Mouse (Mus musculus) heart, embryonic 13.5 days (tissue): ENCODE data around the gene Aldh3a2. TPM values are rescaled to one million over a fixed set of nuclear protein-coding genes. Genes with fewer than 3 reads are reported as not detected.
"Not testable (repeated sequence)": the region's sequence is repeated elsewhere in the genome, so short reads cannot be mapped to it uniquely, and the experiment has no call there.

Source experiments
- ATAC-seq: fragments of 200-750 bp; cut with Nextera tagmentation; 2 replicates; pipeline ENCODE4 v1.8.0; 2017; ENCODE audit warnings: moderate TSS enrichment; ENCODE audit not compliant: insufficient number of reproducible peaks, low FRiP score, low TSS enrichment; ENCODE audit errors: extremely low read depth
- H3K27ac ChIP-seq: fragments of 300-500 bp; sonication (generic); replicated peaks from 2 replicates; pipeline ENCODE4 v1.5.1; 2015; ENCODE audit warnings: moderate library complexity, mild to moderate bottlenecking, inconsistent platforms
- H3K27me3 ChIP-seq: fragments of 300-500 bp; sonication (generic); replicated peaks from 2 replicates; pipeline ENCODE4 v1.6.1; 2015; ENCODE audit warnings: mild to moderate bottlenecking, inconsistent platforms
- H3K36me3 ChIP-seq: fragments of 300-500 bp; sonication (generic); 2 replicates; pipeline ENCODE4 v1.6.1; 2015; ENCODE audit warnings: mild to moderate bottlenecking, inconsistent platforms
- H3K4me1 ChIP-seq: fragments of 300-500 bp; sonication (generic); 2 replicates; pipeline ENCODE4 v1.6.1; 2015; ENCODE audit warnings: inconsistent platforms
- H3K4me2 ChIP-seq: fragments of 300-500 bp; sonication (generic); 2 replicates; pipeline ENCODE4 v1.6.1; 2015; ENCODE audit warnings: inconsistent platforms, mild to moderate bottlenecking, moderate library complexity
- H3K4me3 ChIP-seq: fragments of 300-500 bp; sonication (generic); 2 replicates; pipeline ENCODE4 v1.5.1; 2015; ENCODE audit warnings: moderate library complexity, mild to moderate bottlenecking, inconsistent platforms
- H3K9ac ChIP-seq: fragments of 300-500 bp; sonication (generic); 2 replicates; pipeline ENCODE4 v1.6.1; 2015; ENCODE audit warnings: inconsistent platforms, mild to moderate bottlenecking, moderate library complexity
- H3K9me3 ChIP-seq: fragments of 300-500 bp; sonication (generic); 2 replicates; pipeline ENCODE4 v1.6.1; 2016; ENCODE audit warnings: inconsistent platforms
- WGBS: fragments of 180-500 bp; shearing (Covaris S2); methylation state at CpG from one replicate; pipeline ENCODE4 v1.1.7; 2015; ENCODE audit warnings: mixed read lengths; 5-methylcytosine and 5-hydroxymethylcytosine counted together
- polyA plus RNA-seq: library from polyadenylated mRNA; unstranded; fragments of >200 nt; fragmentation: Nextera tagmentation; extraction: Ambion mirVana; gene quantifications from 2 replicates; pipeline ENCODE4 v1.2.1, GENCODE M21; 2015

Gene Aldh3a2
- polyA plus RNA-seq, result 26.0 and 26.9 TPM in 2 replicates

GRCm38 (mm10) chr11:61266551-61267533, at the start of gene Aldh3a2:
Gene Aldh3a2 (minus strand): TSS chr11:61267464.
- Histone ChIP-seq H3K27ac (peak within 1 kb of the TSS; percentile 90), H3K36me3 (peaks cover 32% of the 10 kb centered on the region), H3K4me1 (peaks cover 11% of the 10 kb centered on the region), H3K27me3 (no peaks in the 10 kb centered on the region), H3K9ac (peak within 1 kb of the TSS; percentile 89), H3K9me3 (no peaks in the 10 kb centered on the region), H3K4me2 (peak within 1 kb of the TSS; percentile 75), H3K4me3 (peak within 1 kb of the TSS; percentile 66)
- ATAC-seq, result peak; percentile 97
- WGBS, result under 1% methylated on average over 57 of the region's 58 CpGs

GRCm38 (mm10) chr11:61316864-61317263, 49.6 kb upstream of the Aldh3a2 start:
- WGBS, result 34% methylated on average over 2 of the region's 2 CpGs
- no peaks in the 10 kb centered on the region for H3K9me3 ChIP-seq
- no peaks in the 10 kb centered on the region for H3K36me3 ChIP-seq
- ATAC-seq, result no peak
- peaks cover 44% of the 10 kb centered on the region for H3K4me1 ChIP-seq
- H3K9ac ChIP-seq, result no peak overlapping the region
- H3K27ac ChIP-seq, result no peak overlapping the region
- no peak overlapping the region for H3K4me3 ChIP-seq
- H3K27me3 ChIP-seq, result 0 out of 2 replicates have a peak, but pooled peaks cover 3% of the 10 kb centered on the region
- no peak overlapping the region for H3K4me2 ChIP-seq

GRCm38 (mm10) chr11:61310321-61310720, 43.1 kb upstream of the Aldh3a2 start:
- no peaks in the 10 kb centered on the region for H3K27me3 ChIP-seq
- H3K9ac ChIP-seq, result no peak overlapping the region
- peaks cover 5% of the 10 kb centered on the region for H3K9me3 ChIP-seq
- no peaks in the 10 kb centered on the region for H3K36me3 ChIP-seq
- no peak overlapping the region for H3K4me3 ChIP-seq
- no peak overlapping the region for H3K4me2 ChIP-seq
- ATAC-seq, result no peak
- WGBS, result 63% methylated on average over 7 of the region's 7 CpGs
- H3K4me1 ChIP-seq, result peaks cover 12% of the 10 kb centered on the region
- H3K27ac ChIP-seq, result no peak overlapping the region

GRCm38 (mm10) chr11:61309831-61310230, 42.6 kb upstream of the Aldh3a2 start:
- peaks cover 9% of the 10 kb centered on the region for H3K9me3 ChIP-seq
- no peak overlapping the region for H3K27ac ChIP-seq
- ATAC-seq, result no peak
- H3K36me3 ChIP-seq, result no peaks in the 10 kb centered on the region
- no peaks in the 10 kb centered on the region for H3K27me3 ChIP-seq
- 66% methylated on average over 12 of the region's 12 CpGs for WGBS
- H3K4me1 ChIP-seq, result peaks cover 12% of the 10 kb centered on the region
- H3K9ac ChIP-seq, result no peak overlapping the region
- no peak overlapping the region for H3K4me3 ChIP-seq
- H3K4me2 ChIP-seq, result no peak overlapping the region

GRCm38 (mm10) chr11:61307795-61308194, 40.5 kb upstream of the Aldh3a2 start:
- H3K9ac ChIP-seq, result peak overlapping the region; percentile 11; the same call in 1 of the 2 replicates
- H3K36me3 ChIP-seq, result no peaks in the 10 kb centered on the region
- peak overlapping the region; percentile 27 for H3K4me2 ChIP-seq
- 39% methylated on average over 7 of the region's 7 CpGs for WGBS
- H3K27me3 ChIP-seq, result no peaks in the 10 kb centered on the region
- H3K4me1 ChIP-seq, result no peaks in the 10 kb centered on the region
- no peak for ATAC-seq
- no peak overlapping the region for H3K27ac ChIP-seq
- peaks cover 9% of the 10 kb centered on the region for H3K9me3 ChIP-seq
- no peak overlapping the region for H3K4me3 ChIP-seq

- ATAC-seq, result no peak
- WGBS, result 74% methylated on average over 4 of the region's 4 CpGs
Measured at GRCm38 (mm10) chr11:61305377-61305776, 38.1 kb upstream of the Aldh3a2 start.

GRCm38 (mm10) chr11:61304535-61304934, 37.3 kb upstream of the Aldh3a2 start:
- not testable (repeated sequence) for H3K4me3 ChIP-seq, H3K27me3 ChIP-seq, H3K27ac ChIP-seq, H3K9ac ChIP-seq, H3K4me2 ChIP-seq, ATAC-seq, H3K36me3 ChIP-seq, H3K9me3 ChIP-seq
- WGBS, result 92% methylated on average over 6 of the region's 10 CpGs
- peaks cover 16% of the 10 kb centered on the region for H3K4me1 ChIP-seq

More at GRCm38 (mm10) chr11:61305377-61305776, 38.1 kb upstream of the Aldh3a2 start:
- Histone ChIP-seq H3K9ac (no peak overlapping the region), H3K27me3 (no peaks in the 10 kb centered on the region), H3K4me2 (no peak overlapping the region), H3K36me3 (no peaks in the 10 kb centered on the region), H3K4me1 (peaks cover 8% of the 10 kb centered on the region), H3K27ac (no peak overlapping the region), H3K9me3 (peaks cover 9% of the 10 kb centered on the region), H3K4me3 (no peak overlapping the region)

GRCm38 (mm10) chr11:61300716-61301392, 33.6 kb upstream of the Aldh3a2 start:
- Histone ChIP-seq H3K4me1 (peaks cover 24% of the 10 kb centered on the region), H3K36me3 (no peaks in the 10 kb centered on the region), H3K9ac (peak overlapping the region; percentile 66; the same call in 1 of the 2 replicates), H3K9me3 (peaks cover 10% of the 10 kb centered on the region), H3K4me2 (peak overlapping the region; percentile 64), H3K27me3 (no peaks in the 10 kb centered on the region), H3K4me3 (peak overlapping the region; percentile 27), H3K27ac (no peak overlapping the region)
- WGBS, result 19% methylated on average over 12 of the region's 16 CpGs
- ATAC-seq, result no peak; the same call in none of the 2 replicates

- Histone ChIP-seq H3K4me1 (peaks cover 24% of the 10 kb centered on the region), H3K27ac (no peak overlapping the region), H3K36me3 (no peaks in the 10 kb centered on the region), H3K4me2 (peak overlapping the region; percentile 64), H3K9me3 (peaks cover 11% of the 10 kb centered on the region), H3K4me3 (0 out of 2 replicates have a peak overlapping the region, but pooled peaks have one; percentile 27), H3K9ac (peak overlapping the region; percentile 66; the same call in 1 of the 2 replicates), H3K27me3 (no peaks in the 10 kb centered on the region)
- WGBS, result 42% methylated on average over 3 of the region's 3 CpGs
- ATAC-seq, result no peak
Measured at GRCm38 (mm10) chr11:61300205-61300604, 32.9 kb upstream of the Aldh3a2 start.

GRCm38 (mm10) chr11:61297901-61298300, 30.6 kb upstream of the Aldh3a2 start:
- ATAC-seq, result no peak

GRCm38 (mm10) chr11:61297326-61297725, 30.1 kb upstream of the Aldh3a2 start:
- Histone ChIP-seq H3K27me3 (no peaks in the 10 kb centered on the region), H3K36me3 (no peaks in the 10 kb centered on the region)
- 80% methylated on average over 2 of the region's 2 CpGs for WGBS

More at GRCm38 (mm10) chr11:61297901-61298300, 30.6 kb upstream of the Aldh3a2 start:
- Histone ChIP-seq H3K27ac (no peak overlapping the region), H3K27me3 (no peaks in the 10 kb centered on the region), H3K36me3 (no peaks in the 10 kb centered on the region), H3K4me1 (peaks cover 24% of the 10 kb centered on the region), H3K4me3 (no peak overlapping the region), H3K4me2 (no peak overlapping the region), H3K9ac (no peak overlapping the region), H3K9me3 (peaks cover 8% of the 10 kb centered on the region; the same call in 1 of the 2 replicates)
- WGBS, result 64% methylated on average over 2 of the region's 2 CpGs

More at GRCm38 (mm10) chr11:61297326-61297725, 30.1 kb upstream of the Aldh3a2 start:
- H3K4me3 ChIP-seq, result no peak overlapping the region
- peaks cover 8% of the 10 kb centered on the region; the same call in 1 of the 2 replicates for H3K9me3 ChIP-seq
- H3K9ac ChIP-seq, result no peak overlapping the region
- ATAC-seq, result no peak
- peaks cover 24% of the 10 kb centered on the region for H3K4me1 ChIP-seq
- H3K4me2 ChIP-seq, result no peak overlapping the region
- no peak overlapping the region for H3K27ac ChIP-seq
